ENCODE assay signal across 9 mouse cellular contexts in the genomic region with DNA sequence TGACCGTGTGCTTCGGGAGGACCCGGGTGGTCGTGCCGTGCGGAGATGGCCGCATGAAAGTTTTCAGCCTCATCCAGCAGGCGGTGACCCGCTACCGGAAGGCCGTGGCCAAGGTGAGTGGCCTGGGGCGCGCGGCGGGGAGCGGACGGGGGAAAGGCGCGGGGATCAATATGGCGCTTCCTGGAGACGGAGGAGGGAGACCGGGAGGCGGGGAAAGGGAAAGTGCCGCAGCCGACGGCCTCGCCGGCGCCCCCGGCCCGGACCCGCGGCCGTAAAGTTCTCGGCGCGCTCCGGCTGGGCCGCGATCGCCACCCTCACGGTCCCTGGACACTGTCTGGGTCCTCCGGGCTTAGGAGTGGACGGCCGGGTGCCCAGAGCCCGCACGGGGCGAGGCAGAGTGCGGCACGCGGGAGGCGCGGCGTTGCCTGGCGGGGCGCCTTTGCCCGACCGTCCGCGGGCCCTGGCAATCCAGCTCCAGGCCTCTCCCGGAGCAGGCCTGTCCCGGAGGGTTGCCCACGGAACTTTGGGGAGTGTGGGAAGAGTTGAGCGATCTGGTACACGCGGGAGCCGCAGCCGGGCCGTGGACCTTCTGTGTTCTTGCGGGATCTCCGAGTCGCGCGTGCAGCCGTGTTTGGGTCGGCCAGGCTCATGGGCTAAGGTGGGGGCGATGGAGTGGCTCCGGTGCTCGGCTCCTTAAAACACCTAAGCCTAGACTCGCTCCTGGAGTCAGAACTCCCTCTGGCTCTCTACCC. TPM values are rescaled to one million over a fixed set of nuclear protein-coding genes. Genes with fewer than 3 reads are reported as not detected.
DNase-seq lines count a peak whose midpoint lies in the region; ATAC-seq and TF ChIP-seq lines count a peak whose summit lies in the region.
"Had no signal": no experiment of that assay in that cellular context is flagged by ENCODE, and none has a peak within 500 bp of the region (broad histone marks: within the 10 kb centered on the region; RNA-seq: fewer than 3 reads in every experiment).

No protein-coding gene starts in this region.

- WGBS in bone marrow, adult 2 months = 2% methylated on average over 80 of the region's 80 CpGs
- WGBS in heart, embryonic 12.5 days = 2% methylated on average over 77 of the region's 80 CpGs
- WGBS in kidney, embryonic 15.5 days = under 1% methylated on average over 79 of the region's 80 CpGs
- 1% methylated on average over 79 of the region's 80 CpGs for WGBS in liver, embryonic 16.5 days (ENCODE audit: insufficient replicate concordance)
- 1% methylated on average over 80 of the region's 80 CpGs for WGBS in olfactory bulb, adult 2 months

- H3K79me3 ChIP-seq in C2C12 (ENCODE audit: low read depth) = peaks cover 38% of the 10 kb centered on the region

- no peaks in the 10 kb centered on the region for H3K36me3 ChIP-seq in C2C12 (ENCODE audit: control insufficient read depth, insufficient read depth)
- no peaks in the 10 kb centered on the region for H3K36me3 ChIP-seq in heart, embryonic 12.5 days
- H3K36me3 ChIP-seq in kidney, embryonic 15.5 days = no peaks in the 10 kb centered on the region
- no peaks in the 10 kb centered on the region for H3K36me3 ChIP-seq in liver, embryonic 16.5 days (ENCODE audit: control insufficient read depth, insufficient read depth)

- no peak overlapping the region; the same call in 1 of the 2 replicates for H3K27ac ChIP-seq in bone marrow, adult 2 months (ENCODE audit: control insufficient read depth, insufficient read depth, low read depth, low read length, poor library complexity)
- H3K27ac ChIP-seq in embryonic fibroblast, embryonic 13.5 days (ENCODE audit: insufficient read depth, low read length) = peak overlapping the region; percentile 87
- H3K27ac ChIP-seq in heart, embryonic 12.5 days (ENCODE audit: poor library complexity, severe bottlenecking) = peak overlapping the region; percentile 96
- H3K27ac ChIP-seq in kidney, embryonic 15.5 days = peak overlapping the region; percentile 96
- peak overlapping the region; percentile 77 for H3K27ac ChIP-seq in liver, embryonic 16.5 days (ENCODE audit: low read length)
- 0 out of 2 replicates have a peak overlapping the region, but pooled peaks have one; percentile 19 for H3K27ac ChIP-seq in olfactory bulb, adult 2 months (ENCODE audit: insufficient read depth, low read depth, low read length)
- H3K27ac ChIP-seq: macrophage had no signal

- peak overlapping the region; percentile 94 for H3ac ChIP-seq in C2C12 (ENCODE audit: control insufficient read depth, insufficient read length, low read depth)

- H3K9ac ChIP-seq in heart, embryonic 12.5 days = peak overlapping the region; percentile 94
- peak overlapping the region; percentile 92 for H3K9ac ChIP-seq in kidney, embryonic 15.5 days
- H3K9ac ChIP-seq in liver, embryonic 16.5 days (ENCODE audit: low read depth, low read length) = peak overlapping the region; percentile 68

- H3K27me3 ChIP-seq in C2C12 (ENCODE audit: control insufficient read depth, insufficient read depth, insufficient read length) = no peaks in the 10 kb centered on the region
- no peaks in the 10 kb centered on the region for H3K27me3 ChIP-seq in heart, embryonic 12.5 days (replicated peaks)
- H3K27me3 ChIP-seq in kidney, embryonic 15.5 days = no peaks in the 10 kb centered on the region
- H3K27me3 ChIP-seq in liver, embryonic 16.5 days (ENCODE audit: control insufficient read depth, insufficient read depth, low read depth, low read length) = peaks cover 39% of the 10 kb centered on the region

- no peaks in the 10 kb centered on the region for H3K4me1 ChIP-seq in bone marrow, adult 2 months (ENCODE audit: control insufficient read depth, insufficient read depth, low read length)
- H3K4me1 ChIP-seq in embryonic fibroblast, embryonic 13.5 days (ENCODE audit: control insufficient read depth, insufficient read depth, low read length) = peaks cover 10% of the 10 kb centered on the region
- peaks cover 38% of the 10 kb centered on the region for H3K4me1 ChIP-seq in heart, embryonic 12.5 days (replicated peaks)
- H3K4me1 ChIP-seq in kidney, embryonic 15.5 days = peaks cover 36% of the 10 kb centered on the region
- peaks cover 7% of the 10 kb centered on the region for H3K4me1 ChIP-seq in liver, embryonic 16.5 days (ENCODE audit: control insufficient read depth, low read depth, low read length)
- no peaks in the 10 kb centered on the region for H3K4me1 ChIP-seq in olfactory bulb, adult 2 months (ENCODE audit: control insufficient read depth, insufficient read depth, low read length)

- no peak for TF ChIP-seq CTCF in C2C12 (IDR thresholded peaks at IDR 0.05; ENCODE audit: control insufficient read depth, insufficient read depth, insufficient read length)
- no peak for TF ChIP-seq CTCF in bone marrow, adult 2 months (IDR thresholded peaks at IDR 0.05; ENCODE audit: control insufficient read depth, insufficient read depth, low read length)
- TF ChIP-seq CTCF in embryonic fibroblast, embryonic 13.5 days (IDR thresholded peaks at IDR 0.05; ENCODE audit: borderline replicate concordance, insufficient read depth, low read length) = no peak
- no peak for TF ChIP-seq CTCF in olfactory bulb, adult 2 months (IDR thresholded peaks at IDR 0.05; ENCODE audit: insufficient read depth, low read depth, low read length)

- TF ChIP-seq POLR2A in bone marrow, adult 2 months (IDR thresholded peaks at IDR 0.05; ENCODE audit: borderline replicate concordance, control insufficient read depth, low read depth, low read length) = no peak
- TF ChIP-seq POLR2A in embryonic fibroblast, embryonic 13.5 days (IDR thresholded peaks at IDR 0.05; ENCODE audit: low read depth, low read length) = no peak; the same call in 1 of the 2 replicates
- no peak for TF ChIP-seq POLR2A in olfactory bulb, adult 2 months (IDR thresholded peaks at IDR 0.05; ENCODE audit: insufficient read depth, low read depth, low read length)

- H3K9me3 ChIP-seq in heart, embryonic 12.5 days (replicated peaks) = no peaks in the 10 kb centered on the region
- H3K9me3 ChIP-seq in kidney, embryonic 15.5 days (replicated peaks) = no peaks in the 10 kb centered on the region
- H3K9me3 ChIP-seq in liver, embryonic 16.5 days (replicated peaks; ENCODE audit: control insufficient read depth, low read length) = no peaks in the 10 kb centered on the region

- peaks cover 54% of the 10 kb centered on the region for H3K79me2 ChIP-seq in C2C12 (ENCODE audit: control insufficient read depth, insufficient read depth)

- H3K4me2 ChIP-seq in heart, embryonic 12.5 days = peak overlapping the region; percentile 69
- peak overlapping the region; percentile 80 for H3K4me2 ChIP-seq in kidney, embryonic 15.5 days
- peak overlapping the region; percentile 47 for H3K4me2 ChIP-seq in liver, embryonic 16.5 days (ENCODE audit: low read depth, low read length)

- peak; percentile 77 for ATAC-seq in heart, embryonic 12.5 days (ENCODE audit: insufficient number of reproducible peaks, low FRiP score)
- ATAC-seq in kidney, embryonic 15.5 days (replicated peaks; ENCODE audit: low FRiP score) = peak; percentile 73
- ATAC-seq in liver, embryonic 16.5 days (ENCODE audit: low read depth) = peak; percentile 33

- DNase-seq in urinary bladder, postnatal 4 days (ENCODE audit: low spot score in 2 of 2) = peak; percentile 50 to 62

- peak overlapping the region; percentile 68 for H3K4me3 ChIP-seq in C2C12 (ENCODE audit: insufficient read depth, poor library complexity, severe bottlenecking)
- H3K4me3 ChIP-seq in bone marrow, adult 2 months (replicated peaks; ENCODE audit: control insufficient read depth, low read depth, low read length) = peak overlapping the region; percentile 31
- peak overlapping the region; percentile 84 for H3K4me3 ChIP-seq in embryonic fibroblast, embryonic 13.5 days (ENCODE audit: insufficient read depth, low read length)
- H3K4me3 ChIP-seq in heart, embryonic 12.5 days = peak overlapping the region; percentile 81
- H3K4me3 ChIP-seq in kidney, embryonic 15.5 days (replicated peaks) = peak overlapping the region; percentile 87
- peak overlapping the region; percentile 63 for H3K4me3 ChIP-seq in liver, embryonic 16.5 days (ENCODE audit: low read depth, low read length)
- peak overlapping the region; percentile 80 for H3K4me3 ChIP-seq in olfactory bulb, adult 2 months (ENCODE audit: insufficient read depth, low read depth, low read length)

TF ChIP-seq in C2C12, 6 proteins besides CTCF, POLR2A, EP300 and RAD21:
- TF ChIP-seq USF1 (IDR thresholded peaks at IDR 0.05; ENCODE audit: low read depth) (no peak), MYOG (IDR thresholded peaks at IDR 0.05; ENCODE audit: control insufficient read depth, extremely low read depth, insufficient read length) (no peak), FOSL1 (IDR thresholded peaks at IDR 0.05; ENCODE audit: insufficient read depth, low read length, poor library complexity, severe bottlenecking) (no peak), CEBPB (IDR thresholded peaks at IDR 0.05; ENCODE audit: low read depth) (no peak), MAX (IDR thresholded peaks at IDR 0.05) (no peak), MYOD1 (IDR thresholded peaks at IDR 0.05; ENCODE audit: control insufficient read depth, insufficient read length, low read depth) (no peak)

RNA-seq across cellular contexts. Expression of gene Pard3, which starts 0.8 kb away (rescaled TPM):
- 8.4 TPM for polyA plus RNA-seq in C2C12 (2012; fragmentation: generic; extraction: Trizol)
- polyA plus RNA-seq in bone marrow, adult 2 months (2011; ENCODE audit: insufficient read depth, insufficient read length, low replicate concordance, missing spikeins) = 2.3 and 3.8 TPM in 2 replicates
- polyA plus RNA-seq in embryonic fibroblast, embryonic 13.5 days (2011; ENCODE audit: insufficient read length, low read depth, missing spikeins) = 30.9 and 34.4 TPM in 2 replicates
- 26.2 and 30.3 TPM in 2 replicates for polyA plus RNA-seq in heart, embryonic 12.5 days (2016; fragmentation: Nextera tagmentation; extraction: Ambion mirVana)
- polyA plus RNA-seq in kidney, embryonic 15.5 days (2015; fragmentation: Nextera tagmentation; extraction: Ambion mirVana) = 27.0 and 27.5 TPM in 2 replicates
- 6.3 and 7.0 TPM in 2 replicates for polyA plus RNA-seq in liver, embryonic 16.5 days (2015; fragmentation: Nextera tagmentation; extraction: Ambion mirVana)
- not detected in 2 replicates for polyA plus RNA-seq in olfactory bulb, adult 2 months (2012; ENCODE audit: insufficient read depth, insufficient read length, low replicate concordance, missing spikeins)
- polyA plus RNA-seq: macrophage had no signal

Comparison
In these comparisons a context has a peak if more than half of its experiments do, and no peak if none do; other contexts are left out.
1. H3K4me3 ChIP-seq: peak in every context shown above with its lines; median percentile 87 in kidney, embryonic 15.5 days; 84 in embryonic fibroblast, embryonic 13.5 days; 81 in heart, embryonic 12.5 days; 80 in olfactory bulb, adult 2 months; 68 in C2C12; 63 in liver, embryonic 16.5 days; 31 in bone marrow, adult 2 months.